Mouse (Mus musculus) small intestine, adult 10 weeks (tissue): ENCODE measurements around the gene Atad1. TPM values are rescaled to one million over a fixed set of nuclear protein-coding genes. Genes with fewer than 3 reads are reported as not detected.

Experiments
- polyA plus RNA-seq: library from polyadenylated mRNA; stranded (reverse); fragments of 350-450 nt; fragmentation: Illumina TruSeq; extraction: RNeasy Lipid Tissue Mini Kit (QIAGEN cat#74804); gene quantifications from one replicate; pipeline ENCODE4 v1.2.3, GENCODE M21; 2014; ENCODE audit warnings: low replicate concordance

Gene Atad1
- polyA plus RNA-seq: 260 TPM

DNA sequence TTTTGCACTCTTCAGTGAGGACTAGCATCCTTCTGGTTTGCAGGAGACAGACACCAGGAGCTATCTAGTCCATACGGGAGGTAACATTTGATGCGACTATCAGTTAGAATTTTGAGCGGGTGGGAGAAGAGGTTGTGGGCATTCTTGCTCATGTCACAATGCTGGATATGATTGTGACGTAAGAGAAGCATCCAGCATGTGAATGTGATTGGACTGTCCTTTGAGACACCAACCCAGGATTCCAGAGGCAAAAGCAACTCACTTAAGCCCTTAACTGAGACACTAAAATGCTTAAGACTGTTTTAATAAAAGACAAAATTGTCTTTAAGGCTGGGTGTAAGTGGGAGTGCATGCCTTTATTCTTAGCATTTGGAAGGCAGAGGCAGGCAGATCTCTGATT is at the start of gene Atad1:
Gene Atad1 (minus strand): TSS at position 101 of the 400 bp plus-strand sequence.

DNA sequence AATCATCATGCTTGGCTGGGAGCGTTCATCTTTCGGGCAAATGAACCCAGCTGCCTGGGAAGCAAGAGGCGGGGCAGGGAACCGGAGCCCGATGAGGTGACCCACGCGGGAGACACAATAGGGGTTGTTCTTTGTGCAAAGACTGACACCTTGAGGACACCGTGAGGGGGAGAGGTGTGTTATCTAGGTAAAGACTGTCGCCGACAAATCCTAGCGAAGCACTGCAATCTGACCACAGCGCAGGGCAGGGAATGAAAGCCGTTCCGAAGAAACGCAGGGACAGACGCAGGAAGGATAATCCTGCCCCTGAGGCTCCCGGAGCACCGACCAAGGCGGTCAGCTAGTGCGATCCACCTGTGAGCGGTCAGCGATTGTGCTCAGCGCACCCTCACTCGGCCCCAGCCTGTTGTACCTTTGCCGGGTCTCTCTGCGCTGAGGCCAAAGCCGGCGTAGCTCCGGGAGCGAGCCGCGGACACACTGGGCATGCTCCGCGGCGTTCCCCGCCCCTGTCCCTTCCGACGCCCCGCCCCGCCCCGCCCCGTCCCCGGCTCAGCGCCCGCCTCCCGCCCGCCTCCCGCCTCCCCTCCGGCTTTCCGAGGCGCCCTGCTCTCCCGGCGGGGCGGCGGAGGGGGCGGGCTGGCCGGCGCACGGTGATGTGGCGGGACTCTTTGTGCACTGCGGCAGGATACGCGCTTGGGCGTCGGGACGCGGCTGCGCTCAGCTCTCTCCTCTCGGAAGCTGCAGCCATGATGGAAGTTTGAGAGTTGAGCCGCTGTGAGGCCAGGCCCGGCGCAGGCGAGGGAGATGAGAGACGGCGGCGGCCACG is 17.5 kb upstream of the Atad1 start, which contains the start of gene Pten:
Gene Pten (plus strand): TSS at position 598 of the 826 bp plus-strand sequence.

Other genes starting within 250 kb of the Atad1 start
- 1,557 TPM for gene Papss2, start 144.0 kb downstream of the Atad1 start, polyA plus RNA-seq
- gene Pten, start 17.7 kb upstream of the Atad1 start, polyA plus RNA-seq: 123 TPM